Mouse (Mus musculus) hindbrain, embryonic 10.5 days (tissue): ENCODE measurements at regions not wholly inside any gene's neighbourhood (a gene's known extent, or its start where the extent isn't known, plus 50 kb on each side); places are given as distances from the start of the nearest gene placed in this dataset.
A peak's percentile ranks its signal among the peaks of the same experiment; 100 is the strongest.
"Not testable (repeated sequence)": the region's sequence is repeated elsewhere in the genome, so short reads cannot be mapped to it uniquely, and the experiment has no call there.

Experiments used
- DNase-seq: peaks from one replicate; pipeline ENCODE4 v3.0.0-alpha.2; 2017; ENCODE audit warnings: low spot score
- H3K27ac ChIP-seq: fragments of 300-500 bp; sonication (generic); 2 replicates; pipeline ENCODE4 v1.5.1; 2016; ENCODE audit warnings: mild to moderate bottlenecking, moderate library complexity
- H3K27me3 ChIP-seq: fragments of 300-500 bp; sonication (generic); 2 replicates; pipeline ENCODE4 v1.6.1; 2016; ENCODE audit warnings: mild to moderate bottlenecking; ENCODE audit not compliant: poor library complexity, insufficient read depth, severe bottlenecking
- H3K36me3 ChIP-seq: fragments of 300-500 bp; sonication (generic); 2 replicates; pipeline ENCODE4 v1.6.1; 2016; ENCODE audit warnings: mild to moderate bottlenecking, moderate library complexity
- H3K4me1 ChIP-seq: fragments of 300-500 bp; sonication (generic); replicated peaks from 2 replicates; pipeline ENCODE4 v1.6.1; 2016; ENCODE audit warnings: mild to moderate bottlenecking
- H3K4me3 ChIP-seq: fragments of 300-500 bp; sonication (generic); 2 replicates; pipeline ENCODE4 v1.5.1; 2016; ENCODE audit warnings: mild to moderate bottlenecking, moderate library complexity
- H3K9me3 ChIP-seq: fragments of 300-500 bp; sonication (generic); 2 replicates; pipeline ENCODE4 v1.6.1; 2016; ENCODE audit warnings: mild to moderate bottlenecking, moderate library complexity
- WGBS: fragments of 180-500 bp; shearing (Covaris S2); methylation state at CpG from one replicate; pipeline ENCODE4 v1.1.7; 2016; 5-methylcytosine and 5-hydroxymethylcytosine counted together

DNA sequence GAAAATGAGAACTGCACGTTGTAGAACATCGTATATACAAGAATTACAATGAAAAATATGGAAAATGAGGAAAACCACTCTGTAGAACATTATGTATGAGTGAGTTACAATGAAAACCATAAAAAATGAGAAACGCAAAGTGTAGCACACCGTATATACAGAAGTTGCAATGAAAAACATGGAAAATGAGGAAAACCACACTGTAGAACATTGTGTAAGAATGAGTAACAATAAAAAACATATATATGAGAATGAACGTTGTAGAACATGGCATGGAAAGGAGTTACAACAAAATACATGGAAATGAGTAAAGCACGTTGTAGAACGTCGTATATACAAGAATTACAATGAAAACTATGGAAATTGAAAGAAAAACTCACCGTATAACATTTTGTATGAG is 378.6 kb downstream of the Gm3376 start:
- H3K9me3 ChIP-seq, H3K27ac ChIP-seq, H3K4me3 ChIP-seq, H3K27me3 ChIP-seq, H3K4me1 ChIP-seq, H3K36me3 ChIP-seq: not testable (repeated sequence)
- WGBS = 86% methylated on average over 7 of the region's 9 CpGs
- peak; percentile 4 for DNase-seq

- not testable (repeated sequence) for H3K4me1 ChIP-seq, H3K36me3 ChIP-seq, DNase-seq, H3K9me3 ChIP-seq, H3K27me3 ChIP-seq, H3K27ac ChIP-seq, H3K4me3 ChIP-seq
- WGBS = 92% methylated on average over 7 of the region's 7 CpGs
These were observed 379.2 kb downstream of the Gm3376 start for GRCm38 (mm10) chrY:4150681-4151080.

DNA sequence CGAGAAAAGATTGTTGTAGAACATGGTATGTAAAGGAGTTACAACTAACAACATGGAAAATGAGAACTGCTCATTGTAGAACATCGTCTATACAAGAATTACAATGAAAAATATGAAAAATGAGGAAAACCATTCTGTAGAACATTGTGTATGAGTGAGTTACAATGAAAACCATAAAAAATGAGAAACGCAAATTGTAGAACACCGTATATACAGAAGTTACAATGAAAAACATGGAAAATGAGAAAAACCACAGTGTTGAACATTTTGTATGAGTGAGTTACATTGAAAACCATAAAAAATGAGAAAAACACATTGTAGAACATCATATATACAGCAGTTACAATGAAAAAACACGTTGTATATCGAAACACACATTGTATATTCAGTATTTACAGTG is 381.5 kb downstream of the Gm3376 start:
- not testable (repeated sequence) for H3K4me1 ChIP-seq, H3K36me3 ChIP-seq, DNase-seq, H3K4me3 ChIP-seq, H3K27me3 ChIP-seq, H3K9me3 ChIP-seq, H3K27ac ChIP-seq
- WGBS = 82% methylated on average over 6 of the region's 6 CpGs

GRCm38 (mm10) chrY:4160371-4160770 is 388.9 kb downstream of the Gm3376 start:
- no peaks in the 10 kb centered on the region for H3K4me1 ChIP-seq
- no peak for DNase-seq
- no peaks in the 10 kb centered on the region for H3K27me3 ChIP-seq
- no peaks in the 10 kb centered on the region for H3K9me3 ChIP-seq
- no peaks in the 10 kb centered on the region for H3K36me3 ChIP-seq
- 81% methylated on average over 2 of the region's 2 CpGs for WGBS
- no peak overlapping the region for H3K4me3 ChIP-seq
- no peak overlapping the region for H3K27ac ChIP-seq
